ENCODE assay signal across 8 mouse cellular contexts in the genomic region with DNA sequence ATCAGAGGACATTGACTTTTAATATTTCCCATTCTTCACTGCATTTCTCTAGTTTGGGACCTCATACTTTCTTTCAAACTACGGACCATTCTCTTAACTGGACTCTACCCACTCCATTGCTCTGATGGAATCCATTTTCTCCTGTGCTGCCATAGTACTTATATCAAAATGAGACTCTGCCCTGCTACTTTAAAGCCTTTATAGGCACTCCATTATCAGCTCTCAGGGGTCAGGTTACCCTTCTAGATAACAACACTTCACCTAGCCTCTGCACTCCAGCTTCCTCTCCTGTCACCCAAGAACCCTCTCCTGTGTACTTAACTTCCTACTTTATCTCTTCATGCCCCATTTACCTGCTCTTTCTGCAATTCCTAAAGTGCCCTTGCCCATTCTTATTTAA. TPM values are rescaled to one million over a fixed set of nuclear protein-coding genes. Genes with fewer than 3 reads are reported as not detected.
DNase-seq lines count a peak whose midpoint lies in the region; ATAC-seq and TF ChIP-seq lines count a peak whose summit lies in the region.

No protein-coding gene starts in this region.

- peak overlapping the region; percentile 64 for H3K4me3 ChIP-seq in kidney, embryonic 16.5 days (ENCODE audit: low read length)
- H3K4me3 ChIP-seq in embryonic facial prominence, embryonic 12.5 days: peak overlapping the region; percentile 50
- peak overlapping the region; percentile 57 for H3K4me3 ChIP-seq in intestine, embryonic 16.5 days (ENCODE audit: low read length)
- H3K4me3 ChIP-seq in myocyte: peak overlapping the region; percentile 39

- H3ac ChIP-seq in myocyte (ENCODE audit: control insufficient read depth, insufficient read length): no peak overlapping the region

- WGBS in kidney, embryonic 16.5 days: 34% methylated on average over 1 of the region's 1 CpGs
- 72% methylated on average over 1 of the region's 1 CpGs for WGBS in embryonic facial prominence, embryonic 12.5 days
- 44% methylated on average over 1 of the region's 1 CpGs for WGBS in intestine, embryonic 16.5 days

- H3K4me1 ChIP-seq in kidney, embryonic 16.5 days (ENCODE audit: insufficient read depth, low read length): no peaks in the 10 kb centered on the region
- H3K4me1 ChIP-seq in embryonic facial prominence, embryonic 12.5 days: no peaks in the 10 kb centered on the region
- H3K4me1 ChIP-seq in intestine, embryonic 16.5 days (ENCODE audit: control insufficient read depth, insufficient read depth, low read length): 0 out of 2 replicates have a peak, but pooled peaks cover 2% of the 10 kb centered on the region

- no peak for TF ChIP-seq POLR2A in myocyte (IDR thresholded peaks at IDR 0.05; ENCODE audit: insufficient read length, low read depth)

- H3K79me2 ChIP-seq in myocyte (ENCODE audit: control insufficient read depth, insufficient read depth): no peaks in the 10 kb centered on the region

- H3K9me3 ChIP-seq in kidney, embryonic 16.5 days (ENCODE audit: low read length): no peaks in the 10 kb centered on the region
- H3K9me3 ChIP-seq in embryonic facial prominence, embryonic 12.5 days: no peaks in the 10 kb centered on the region
- no peaks in the 10 kb centered on the region for H3K9me3 ChIP-seq in intestine, embryonic 16.5 days (ENCODE audit: control insufficient read depth, low read length)

- peak overlapping the region; percentile 35; the same call in 1 of the 2 replicates for H3K9ac ChIP-seq in kidney, embryonic 16.5 days (replicated peaks; ENCODE audit: low read length)
- H3K9ac ChIP-seq in embryonic facial prominence, embryonic 12.5 days: no peak overlapping the region
- H3K9ac ChIP-seq in intestine, embryonic 16.5 days (ENCODE audit: low read depth, low read length): no peak overlapping the region

- H3K36me3 ChIP-seq in kidney, embryonic 16.5 days (ENCODE audit: insufficient read depth, low read length): no peaks in the 10 kb centered on the region
- H3K36me3 ChIP-seq in embryonic facial prominence, embryonic 12.5 days: no peaks in the 10 kb centered on the region
- H3K36me3 ChIP-seq in intestine, embryonic 16.5 days (ENCODE audit: control insufficient read depth, insufficient read depth, low read length): no peaks in the 10 kb centered on the region
- H3K36me3 ChIP-seq in myocyte (ENCODE audit: control insufficient read depth, insufficient read depth): no peaks in the 10 kb centered on the region

- H3K4me2 ChIP-seq in kidney, embryonic 16.5 days (replicated peaks; ENCODE audit: low read depth, low read length): peak overlapping the region; percentile 51
- peak overlapping the region; percentile 48 for H3K4me2 ChIP-seq in embryonic facial prominence, embryonic 12.5 days (replicated peaks)
- H3K4me2 ChIP-seq in intestine, embryonic 16.5 days (ENCODE audit: low read depth, low read length): peak overlapping the region; percentile 43
- H3K4me2 ChIP-seq in myocyte (ENCODE audit: low read depth): peak overlapping the region; percentile 70

- no peaks in the 10 kb centered on the region for H3K27me3 ChIP-seq in kidney, embryonic 16.5 days (ENCODE audit: insufficient read depth, low read length)
- H3K27me3 ChIP-seq in embryonic facial prominence, embryonic 12.5 days: no peaks in the 10 kb centered on the region
- H3K27me3 ChIP-seq in intestine, embryonic 16.5 days (replicated peaks; ENCODE audit: control insufficient read depth, insufficient read depth, low read length): no peaks in the 10 kb centered on the region
- no peaks in the 10 kb centered on the region for H3K27me3 ChIP-seq in myocyte (ENCODE audit: control insufficient read depth, insufficient read depth, insufficient read length)

- no peak for DNase-seq in kidney, adult 18-20 months
- no peak for DNase-seq in adrenal gland, adult 8-10 months
- DNase-seq in kidney, postnatal 25 days: no peak
- DNase-seq in spleen, postnatal 10 days (ENCODE audit: low spot score in 2 of 2): no peak

- no peak overlapping the region for H3K27ac ChIP-seq in kidney, embryonic 16.5 days (ENCODE audit: low read length)
- H3K27ac ChIP-seq in embryonic facial prominence, embryonic 12.5 days: no peak overlapping the region
- H3K27ac ChIP-seq in intestine, embryonic 16.5 days (ENCODE audit: low read length): no peak overlapping the region

- no peak for ATAC-seq in kidney, embryonic 16.5 days (ENCODE audit: low FRiP score, low TSS enrichment)
- no peak for ATAC-seq in embryonic facial prominence, embryonic 12.5 days (ENCODE audit: insufficient number of reproducible peaks, insufficient read depth, low FRiP score, low TSS enrichment)
- peak; percentile 60; the same call in 1 of the 2 replicates for ATAC-seq in intestine, embryonic 16.5 days

TF ChIP-seq in myocyte, 11 proteins besides CTCF, POLR2A, EP300 and RAD21:
- TF ChIP-seq USF1 (IDR thresholded peaks at IDR 0.05; ENCODE audit: low read depth) (no peak), MAX (IDR thresholded peaks at IDR 0.05; ENCODE audit: low read depth) (no peak), SRF (IDR thresholded peaks at IDR 0.05; ENCODE audit: control insufficient read depth, insufficient read length, low read depth) (no peak), MYOD1 (IDR thresholded peaks at IDR 0.05; ENCODE audit: control insufficient read depth in 1 of 3, insufficient read length in 2 of 3, low read depth in 2 of 3) (no peak), E2F4 (IDR thresholded peaks at IDR 0.05; ENCODE audit: insufficient read depth) (no peak), REST (IDR thresholded peaks at IDR 0.05; ENCODE audit: insufficient read depth, insufficient read length) (no peak), CEBPB (IDR thresholded peaks at IDR 0.05; ENCODE audit: insufficient read depth, poor library complexity, severe bottlenecking) (no peak), MYOG (IDR thresholded peaks at IDR 0.05; ENCODE audit: control insufficient read depth in 1 of 3, insufficient read depth in 1 of 3, insufficient read length in 2 of 3, low read depth in 2 of 3) (no peak), POLR2AphosphoS2 (IDR thresholded peaks at IDR 0.05; ENCODE audit: insufficient read length, low read depth) (no peak), TCF12 (IDR thresholded peaks at IDR 0.05; ENCODE audit: insufficient read depth, poor library complexity, severe bottlenecking) (no peak), TCF3 (IDR thresholded peaks at IDR 0.05; ENCODE audit: insufficient read length, low read depth) (no peak)

RNA-seq across cellular contexts. Expression of a gene that starts 1.0 kb away (rescaled TPM):
- polyA plus RNA-seq in kidney, embryonic 16.5 days (2015; fragmentation: Nextera tagmentation; extraction: Ambion mirVana): 59.8 and 63.6 TPM in 2 replicates
- polyA plus RNA-seq in embryonic facial prominence, embryonic 12.5 days (2016; fragmentation: Nextera tagmentation; extraction: Ambion mirVana): 64.4 and 69.0 TPM in 2 replicates
- 64.8 and 70.6 TPM in 2 replicates for polyA plus RNA-seq in intestine, embryonic 16.5 days (2015; fragmentation: Nextera tagmentation; extraction: Ambion mirVana)
- 16.3 TPM for polyA plus RNA-seq in myocyte (2012; fragmentation: generic; extraction: Trizol)
- 10 to 100 TPM; 35.4 to 51.5 (median 41.6) TPM for total RNA-seq in adrenal gland, adult 8-10 months (2022)
